Mouse (Mus musculus): ENCODE measurements around the gene Zbtb21.
"Not testable (repeated sequence)": the region's sequence is repeated elsewhere in the genome, so short reads cannot be mapped to it uniquely, and the experiment has no call there.

The Zbtb21 gene

DNA sequence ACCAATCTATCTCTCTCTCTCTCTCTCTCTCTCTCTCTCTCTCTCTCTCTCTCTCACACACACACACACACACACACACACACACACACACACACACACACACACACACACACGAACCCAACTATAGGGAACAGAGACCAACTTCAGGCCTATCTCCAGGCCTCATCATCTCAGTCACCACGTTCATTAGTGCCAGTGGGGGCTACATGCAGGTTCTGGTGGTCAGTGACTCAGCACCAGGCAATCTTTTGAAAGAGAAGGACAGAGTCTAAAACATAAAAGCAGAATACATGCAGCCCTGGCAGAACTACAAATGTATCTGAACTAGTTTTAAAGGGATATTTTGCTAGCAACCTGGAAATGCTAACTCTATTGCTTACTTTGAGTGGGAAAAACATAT lies 15.4 kb downstream of the Zbtb21 start:
- not testable (repeated sequence) for DNase-seq (ENCODE audit: low read depth, low spot score)

- no peak for DNase-seq (ENCODE audit: low read depth, low spot score)
Observed at GRCm38 (mm10) chr16:97941844-97942243, 20.6 kb downstream of the Zbtb21 start.

GRCm38 (mm10) chr16:97940471-97940973 lies 21.9 kb downstream of the Zbtb21 start:
- no peak for DNase-seq (ENCODE audit: low read depth, low spot score)

DNA sequence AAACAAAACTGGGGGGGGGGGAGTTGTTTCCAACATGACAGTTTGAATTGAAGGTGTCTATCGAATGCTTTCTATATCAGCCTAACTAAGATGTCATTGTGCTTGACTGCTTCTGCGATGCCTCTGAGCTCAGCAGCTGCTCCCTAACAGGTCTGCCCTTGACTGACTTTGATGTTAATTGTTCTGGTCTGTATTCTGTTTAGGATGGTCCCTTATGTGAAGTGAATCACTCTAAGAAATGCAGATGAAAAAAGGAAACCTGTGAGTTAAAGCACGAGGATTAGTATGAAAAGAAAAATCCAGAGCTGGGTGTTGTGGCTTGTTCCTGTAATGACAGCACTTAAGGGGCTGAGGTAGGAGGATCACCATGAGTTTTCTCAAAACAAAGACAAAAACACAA lies 26.6 kb downstream of the Zbtb21 start:
- DNase-seq (ENCODE audit: low read depth, low spot score) = peak; percentile 33

DNA sequence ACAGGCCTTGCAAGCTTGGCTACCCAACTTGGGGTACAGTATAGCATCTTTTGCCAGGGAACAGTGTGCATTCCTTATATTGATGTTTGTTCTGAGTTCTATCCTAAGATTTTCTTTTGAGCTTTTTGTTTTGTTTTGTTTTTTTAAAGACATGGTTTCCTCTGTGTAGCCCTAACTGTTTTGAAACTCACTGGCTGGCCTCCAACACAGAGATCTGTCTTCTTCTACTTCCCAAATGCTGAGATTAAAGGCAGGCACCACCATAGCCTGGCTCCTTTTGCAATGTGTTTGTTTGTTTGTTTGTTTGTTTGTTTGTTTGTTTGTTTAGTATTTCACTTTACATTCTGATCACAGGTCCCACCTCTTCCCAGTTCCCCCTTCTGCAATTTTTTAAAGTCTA lies 32.2 kb downstream of the Zbtb21 start:
- DNase-seq (ENCODE audit: low read depth, low spot score) = no peak

- no peak for DNase-seq (ENCODE audit: low read depth, low spot score)
Observed at GRCm38 (mm10) chr16:97929520-97929919, 32.9 kb downstream of the Zbtb21 start.

DNA sequence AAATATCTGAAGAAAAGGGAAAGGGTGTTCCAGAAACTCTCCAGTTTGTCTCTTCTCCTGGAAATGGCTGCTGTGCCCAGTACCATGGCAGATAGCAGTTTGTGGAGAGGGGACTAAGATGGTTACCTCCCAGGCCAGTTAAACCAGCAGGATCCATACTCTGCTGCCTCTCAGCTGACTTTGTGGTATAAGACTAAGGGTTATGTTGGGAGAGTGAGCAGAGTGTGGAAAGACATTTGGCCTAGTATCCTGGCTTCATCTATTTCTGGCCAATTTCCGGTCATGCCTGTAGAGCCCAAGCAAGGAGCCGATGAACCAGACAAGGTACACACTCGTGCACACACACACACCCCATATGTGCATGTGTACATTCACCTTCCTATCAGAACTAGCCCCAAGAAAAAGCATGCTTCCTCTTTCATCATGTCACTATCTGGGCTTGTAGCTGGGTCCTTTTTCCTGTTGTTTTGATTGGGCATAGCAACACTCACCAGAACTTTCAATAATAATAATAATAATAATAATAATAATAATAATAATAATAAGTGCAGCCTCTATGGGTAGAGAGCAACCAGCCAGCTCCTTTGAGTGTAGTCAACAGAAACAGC lies 35.0 kb downstream of the Zbtb21 start:
- no peak for DNase-seq (ENCODE audit: low read depth, low spot score)

DNA sequence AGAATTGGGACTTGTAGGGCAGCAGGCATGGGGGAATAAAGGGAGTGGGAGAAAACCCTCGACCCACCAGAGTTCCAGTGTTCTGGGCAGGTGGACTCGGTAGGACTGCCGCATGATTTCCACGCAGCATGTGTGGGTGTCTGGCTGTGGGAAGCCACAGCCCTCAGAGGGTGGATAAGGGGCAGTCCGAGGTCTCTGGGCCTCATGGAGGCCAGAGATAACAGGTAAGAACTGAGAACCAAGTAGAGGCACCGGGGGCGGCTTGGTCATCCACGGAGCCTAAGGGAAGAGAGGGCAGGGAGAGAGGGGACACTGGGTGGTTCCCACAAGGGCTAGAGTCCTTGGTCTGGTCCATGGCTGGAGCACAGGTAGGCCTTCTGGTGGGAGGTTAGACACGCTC lies 36.0 kb downstream of the Zbtb21 start:
- no peak for DNase-seq (ENCODE audit: low read depth, low spot score)

DNA sequence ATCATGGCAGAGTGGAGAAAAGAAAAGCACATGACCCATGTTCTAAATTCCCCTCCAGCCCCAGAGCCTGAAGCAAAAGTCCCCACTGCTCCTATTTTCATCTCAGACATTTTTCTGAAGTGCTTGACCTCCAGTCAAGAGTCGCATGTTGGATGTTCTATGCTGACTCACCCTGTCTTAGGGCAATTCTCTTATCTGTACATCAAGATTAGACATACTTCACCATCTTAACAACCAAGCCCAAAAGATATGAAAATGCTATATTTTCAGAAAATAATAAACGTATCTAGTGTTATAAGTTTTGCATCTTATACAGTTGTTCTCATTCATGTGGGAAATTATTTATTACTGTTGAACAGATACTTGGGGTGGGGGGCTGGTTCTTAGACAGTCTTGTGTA lies 36.7 kb downstream of the Zbtb21 start:
- DNase-seq (ENCODE audit: low read depth, low spot score) = no peak

GRCm38 (mm10) chr16:97923700-97924099 lies 38.7 kb downstream of the Zbtb21 start:
- DNase-seq (ENCODE audit: low read depth, low spot score) = no peak

DNA sequence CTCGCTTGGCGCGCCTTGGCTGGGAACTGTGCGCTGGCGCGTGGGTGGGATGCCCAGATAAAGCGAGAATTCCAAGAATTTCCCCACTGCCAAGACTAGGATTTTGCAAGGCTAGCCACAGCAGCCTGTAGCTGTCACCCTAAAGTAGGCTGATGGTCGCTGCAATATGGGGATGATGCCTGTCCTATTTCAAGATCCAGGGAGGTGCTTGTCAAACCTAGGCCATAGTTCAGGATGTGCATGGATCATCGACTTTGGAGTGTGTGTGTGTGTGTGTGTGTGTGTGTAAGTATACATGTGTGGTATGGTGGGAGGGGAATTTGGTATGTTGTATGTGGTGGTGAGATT lies 39.7 kb downstream of the Zbtb21 start:
- no peak for DNase-seq (ENCODE audit: low read depth, low spot score)

- DNase-seq (ENCODE audit: low read depth, low spot score) = peak; percentile 91
Observed at GRCm38 (mm10) chr16:97921961-97922778, 40.3 kb downstream of the Zbtb21 start.

DNA sequence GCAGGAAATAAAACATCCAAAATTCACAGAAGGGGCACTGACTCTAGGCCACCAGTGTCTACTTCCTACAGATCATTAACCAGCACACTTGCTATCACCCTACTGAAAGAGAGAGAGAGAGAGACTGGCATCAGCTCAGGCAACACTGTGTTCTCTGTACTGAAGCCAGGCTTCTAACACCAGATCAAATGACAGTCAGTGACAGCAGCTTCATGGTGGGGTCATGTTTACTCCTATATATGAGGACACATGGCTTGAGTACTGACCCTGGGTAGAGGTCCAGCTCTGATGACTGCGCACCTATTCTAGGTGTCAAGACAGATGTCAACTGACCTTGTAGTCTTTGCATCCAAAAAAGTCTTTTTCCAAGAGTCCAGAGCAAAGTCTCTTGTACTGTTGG lies 41.8 kb downstream of the Zbtb21 start:
- no peak for DNase-seq (ENCODE audit: low read depth, low spot score)

- DNase-seq (ENCODE audit: low read depth, low spot score) = no peak
Observed at GRCm38 (mm10) chr16:97919793-97920192, 42.6 kb downstream of the Zbtb21 start.

- no peak for DNase-seq (ENCODE audit: low read depth, low spot score)
Observed at GRCm38 (mm10) chr16:97912873-97913272, 49.5 kb downstream of the Zbtb21 start.

DNA sequence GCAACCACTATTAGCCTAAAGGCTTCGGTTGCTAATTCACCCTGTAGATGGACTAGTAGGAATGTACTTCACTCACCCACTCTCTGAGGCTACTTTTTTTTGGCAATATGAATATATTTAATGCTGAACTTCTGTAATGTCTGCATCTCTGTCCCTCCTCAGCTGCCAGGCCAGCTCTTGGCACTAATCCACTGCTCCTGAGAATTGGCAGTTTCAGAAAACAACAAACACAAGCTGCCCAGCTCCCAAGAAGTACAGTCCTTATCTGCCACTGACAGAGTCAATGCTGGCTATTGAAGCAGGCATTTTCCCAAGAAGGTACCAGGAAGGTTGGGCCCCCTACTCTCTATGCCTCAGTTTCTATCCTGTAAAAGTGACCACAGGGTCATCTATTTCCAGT lies 53.1 kb downstream of the Zbtb21 start:
- DNase-seq (ENCODE audit: low read depth, low spot score) = no peak

DNA sequence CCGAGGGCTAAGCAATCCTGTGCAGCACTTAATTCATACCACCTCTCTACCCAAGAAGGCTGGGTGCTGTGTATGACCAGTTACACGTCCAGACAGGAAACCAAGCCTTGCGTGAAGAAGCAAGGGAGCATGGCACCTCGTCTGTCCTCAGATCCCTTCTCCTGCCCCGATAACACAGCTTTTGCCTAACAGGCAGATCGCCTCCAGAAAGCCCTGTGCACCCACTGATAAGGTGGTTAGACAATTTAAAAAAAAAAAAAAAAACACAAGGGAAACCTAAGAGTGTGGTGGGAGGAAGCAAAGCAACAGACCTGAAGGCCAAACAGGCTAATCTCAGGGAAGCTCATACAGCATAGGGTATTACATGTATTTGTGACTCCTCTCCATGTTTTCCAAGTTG lies 54.9 kb downstream of the Zbtb21 start:
- DNase-seq (ENCODE audit: low read depth, low spot score) = no peak

DNA sequence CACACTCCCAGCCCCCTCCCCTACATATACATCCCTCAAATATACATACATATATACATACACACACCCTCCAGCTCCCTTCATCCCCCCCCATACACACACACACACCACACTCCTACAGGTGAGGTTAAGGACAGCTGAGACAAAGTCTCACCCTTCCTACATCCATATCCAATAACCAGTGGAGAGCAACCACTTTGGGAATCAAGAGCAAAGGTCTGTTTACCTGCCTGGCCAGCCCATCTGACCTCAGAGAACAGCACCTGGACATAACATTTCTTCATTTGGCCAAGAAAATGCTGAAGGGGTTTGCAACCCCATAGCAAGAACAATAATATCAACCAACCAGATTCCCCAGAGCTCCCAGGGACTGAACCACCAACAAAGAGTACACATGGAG lies 56.1 kb downstream of the Zbtb21 start:
- no peak for DNase-seq (ENCODE audit: low read depth, low spot score)

GRCm38 (mm10) chr16:97905449-97905991 lies 56.9 kb downstream of the Zbtb21 start:
- peak; percentile 28 for DNase-seq (ENCODE audit: low read depth, low spot score)

- no peak for DNase-seq (ENCODE audit: low read depth, low spot score)
Observed at GRCm38 (mm10) chr16:97904035-97904434, 58.4 kb downstream of the Zbtb21 start.

- DNase-seq (ENCODE audit: low read depth, low spot score) = no peak
Observed at GRCm38 (mm10) chr16:97897346-97898024, 64.9 kb downstream of the Zbtb21 start.
